Mouse (Mus musculus): ENCODE measurements around the gene Prkcz. TPM values are rescaled to one million over a fixed set of nuclear protein-coding genes. Genes with fewer than 3 reads are reported as not detected.

Gene Prkcz
- polyA plus RNA-seq, 1 experiment from 2014 or later: 7.2 TPM

GRCm38 (mm10) chr4:155215773-155216630 lies 145.2 kb downstream of the Prkcz start:
- H3K27me3 ChIP-seq (replicated peaks): no peaks in the 10 kb centered on the region
- H3K9ac ChIP-seq: peak overlapping the region; percentile 33
- peaks cover 9% of the 10 kb centered on the region for H3K36me3 ChIP-seq
- peaks cover 98% of the 10 kb centered on the region for H3K4me1 ChIP-seq
- H3K9me3 ChIP-seq: no peaks in the 10 kb centered on the region
- peak overlapping the region; percentile 72 for H3K27ac ChIP-seq (replicated peaks)
- H3K4me3 ChIP-seq: peak overlapping the region; percentile 17
- 38% methylated on average over 12 of the region's 12 CpGs for WGBS
- ATAC-seq (ENCODE audit: extremely low read depth, insufficient number of reproducible peaks, low FRiP score, low TSS enrichment): no peak
- H3K4me2 ChIP-seq: peak overlapping the region; percentile 97

- no peaks in the 10 kb centered on the region for H3K9me3 ChIP-seq
- ATAC-seq (ENCODE audit: extremely low read depth, insufficient number of reproducible peaks, low FRiP score, low TSS enrichment): no peak
- 35% methylated on average over 9 of the region's 9 CpGs for WGBS
- peaks cover 99% of the 10 kb centered on the region for H3K4me1 ChIP-seq
- H3K4me3 ChIP-seq: peak overlapping the region; percentile 17; the same call in 1 of the 2 replicates
- no peaks in the 10 kb centered on the region for H3K27me3 ChIP-seq (replicated peaks)
- peak overlapping the region; percentile 33 for H3K9ac ChIP-seq
- H3K27ac ChIP-seq (replicated peaks): peak overlapping the region; percentile 72; the same call in 1 of the 2 replicates
- peak overlapping the region; percentile 97 for H3K4me2 ChIP-seq
- peaks cover 17% of the 10 kb centered on the region for H3K36me3 ChIP-seq
Measured at GRCm38 (mm10) chr4:155215203-155215602, 146.0 kb downstream of the Prkcz start.

GRCm38 (mm10) chr4:155214793-155215192 lies 146.4 kb downstream of the Prkcz start:
- WGBS: 85% methylated on average over 10 of the region's 10 CpGs
- H3K27me3 ChIP-seq (replicated peaks): no peaks in the 10 kb centered on the region
- H3K9ac ChIP-seq: peak overlapping the region; percentile 33; the same call in 1 of the 2 replicates
- H3K27ac ChIP-seq (replicated peaks): peak overlapping the region; percentile 72; the same call in 1 of the 2 replicates
- H3K9me3 ChIP-seq: no peaks in the 10 kb centered on the region
- peaks cover 17% of the 10 kb centered on the region for H3K36me3 ChIP-seq
- peak overlapping the region; percentile 97; the same call in 1 of the 2 replicates for H3K4me2 ChIP-seq
- peaks cover 99% of the 10 kb centered on the region for H3K4me1 ChIP-seq
- no peak for ATAC-seq (ENCODE audit: extremely low read depth, insufficient number of reproducible peaks, low FRiP score, low TSS enrichment)
- 0 out of 2 replicates have a peak overlapping the region, but pooled peaks have one; percentile 17 for H3K4me3 ChIP-seq

- 0 out of 2 replicates have a peak overlapping the region, but pooled peaks have one; percentile 12 for H3K27ac ChIP-seq (replicated peaks)
- 76% methylated on average over 6 of the region's 6 CpGs for WGBS
- H3K9me3 ChIP-seq: no peaks in the 10 kb centered on the region
- H3K4me1 ChIP-seq: peaks cover 99% of the 10 kb centered on the region
- H3K4me2 ChIP-seq: no peak overlapping the region
- H3K4me3 ChIP-seq: no peak overlapping the region
- peaks cover 17% of the 10 kb centered on the region for H3K36me3 ChIP-seq
- ATAC-seq (ENCODE audit: extremely low read depth, insufficient number of reproducible peaks, low FRiP score, low TSS enrichment): no peak
- peak overlapping the region; percentile 33; the same call in 1 of the 2 replicates for H3K9ac ChIP-seq
- H3K27me3 ChIP-seq (replicated peaks): no peaks in the 10 kb centered on the region
Measured at GRCm38 (mm10) chr4:155214188-155214587, 147.0 kb downstream of the Prkcz start.

GRCm38 (mm10) chr4:155213752-155214054 lies 147.5 kb downstream of the Prkcz start:
- peaks cover 99% of the 10 kb centered on the region for H3K4me1 ChIP-seq
- peaks cover 17% of the 10 kb centered on the region for H3K36me3 ChIP-seq
- WGBS: 76% methylated on average over 6 of the region's 6 CpGs
- peak overlapping the region; percentile 21; the same call in 1 of the 2 replicates for H3K9ac ChIP-seq
- no peaks in the 10 kb centered on the region for H3K27me3 ChIP-seq (replicated peaks)
- H3K9me3 ChIP-seq: no peaks in the 10 kb centered on the region
- H3K4me3 ChIP-seq: no peak overlapping the region
- no peak overlapping the region for H3K4me2 ChIP-seq
- no peak for ATAC-seq (ENCODE audit: extremely low read depth, insufficient number of reproducible peaks, low FRiP score, low TSS enrichment)
- H3K27ac ChIP-seq (replicated peaks): no peak overlapping the region

- H3K9me3 ChIP-seq: no peaks in the 10 kb centered on the region
- H3K9ac ChIP-seq: 0 out of 2 replicates have a peak overlapping the region, but pooled peaks have one; percentile 21
- 62% methylated on average over 9 of the region's 9 CpGs for WGBS
- no peak overlapping the region for H3K4me3 ChIP-seq
- no peaks in the 10 kb centered on the region for H3K27me3 ChIP-seq (replicated peaks)
- no peak overlapping the region for H3K27ac ChIP-seq (replicated peaks)
- ATAC-seq (ENCODE audit: extremely low read depth, insufficient number of reproducible peaks, low FRiP score, low TSS enrichment): no peak
- no peak overlapping the region for H3K4me2 ChIP-seq
- peaks cover 99% of the 10 kb centered on the region for H3K4me1 ChIP-seq
- peaks cover 17% of the 10 kb centered on the region for H3K36me3 ChIP-seq
Measured at GRCm38 (mm10) chr4:155213052-155213751, 148.0 kb downstream of the Prkcz start.

Other genes starting within 250 kb of the Prkcz start
- gene Ski, start 138.8 kb downstream of the Prkcz start, polyA plus RNA-seq (2015; fragmentation: Nextera tagmentation; extraction: Ambion mirVana): 10.1 and 10.2 TPM in 2 replicates
- gene Faap20, start 111.6 kb downstream of the Prkcz start, polyA plus RNA-seq (2015; fragmentation: Nextera tagmentation; extraction: Ambion mirVana): 63.2 and 71.1 TPM in 2 replicates
- 0.17 TPM in 1 of 2 replicates, not detected in the other for gene Gabrd, start 36.8 kb upstream of the Prkcz start, polyA plus RNA-seq (2015; fragmentation: Nextera tagmentation; extraction: Ambion mirVana)
- 0.89 and 1.3 TPM in 2 replicates for gene Cfap74, start 47.8 kb upstream of the Prkcz start, polyA plus RNA-seq (2015; fragmentation: Nextera tagmentation; extraction: Ambion mirVana)
- not detected in 2 replicates for gene Tmem52, start 107.8 kb upstream of the Prkcz start, polyA plus RNA-seq (2015; fragmentation: Nextera tagmentation; extraction: Ambion mirVana)
- gene Gnb1, start 130.0 kb upstream of the Prkcz start, polyA plus RNA-seq (2015; fragmentation: Nextera tagmentation; extraction: Ambion mirVana): 345 and 378 TPM in 2 replicates
- gene Nadk, start 201.0 kb upstream of the Prkcz start, polyA plus RNA-seq (2015; fragmentation: Nextera tagmentation; extraction: Ambion mirVana): 45.0 and 49.3 TPM in 2 replicates
- gene Slc35e2, start 240.1 kb upstream of the Prkcz start, polyA plus RNA-seq (2015; fragmentation: Nextera tagmentation; extraction: Ambion mirVana): 5.7 and 6.2 TPM in 2 replicates

Data from heart, embryonic 13.5 days (tissue).